Mouse (Mus musculus): ENCODE data around the gene Exoc8. TPM values are rescaled to one million over a fixed set of nuclear protein-coding genes. Genes with fewer than 3 reads are reported as not detected.

Exoc8 gene
- polyA plus RNA-seq (2014; fragmentation: Nextera tagmentation; extraction: Ambion mirVana) = 13.0 and 13.2 TPM in 2 replicates

- H3K4me2 ChIP-seq (ENCODE audit: low read length) = peak within 1 kb of the TSS; percentile 96
- H3K9me3 ChIP-seq (ENCODE audit: control insufficient read depth, low read length) = no peaks in the 10 kb centered on the region
- no peaks in the 10 kb centered on the region for H3K27me3 ChIP-seq (ENCODE audit: control insufficient read depth, insufficient read depth, low read length)
- ATAC-seq (ENCODE audit: low FRiP score, low TSS enrichment) = peak; percentile 92
- under 1% methylated on average over 114 of the region's 114 CpGs for WGBS
- peak within 1 kb of the TSS; percentile 83 for H3K27ac ChIP-seq (replicated peaks; ENCODE audit: low read depth, low read length)
- H3K9ac ChIP-seq (replicated peaks; ENCODE audit: low read length) = peak within 1 kb of the TSS; percentile 79
- peak; percentile 99 for DNase-seq
- H3K36me3 ChIP-seq (ENCODE audit: control insufficient read depth, insufficient read depth, low read length) = peaks cover 55% of the 10 kb centered on the region
- H3K4me1 ChIP-seq (ENCODE audit: control insufficient read depth, insufficient read depth, low read length) = peaks cover 24% of the 10 kb centered on the region
- peak within 1 kb of the TSS; percentile 85 for H3K4me3 ChIP-seq (replicated peaks; ENCODE audit: low read depth, low read length)
These were observed at the start of gene Exoc8, which contains the start of gene Sprtn for GRCm38 (mm10) chr8:124897386-124898250. Gene Exoc8 (minus strand): TSS chr8:124897705. Gene Sprtn (plus strand): TSS chr8:124897886.

GRCm38 (mm10) chr8:124944406-124944805, 46.9 kb upstream of the Exoc8 start:
- Histone ChIP-seq H3K27me3 (ENCODE audit: control insufficient read depth, insufficient read depth, low read length) (no peaks in the 10 kb centered on the region), H3K9me3 (ENCODE audit: control insufficient read depth, low read length) (no peaks in the 10 kb centered on the region), H3K4me2 (ENCODE audit: low read length) (no peak overlapping the region), H3K4me3 (replicated peaks; ENCODE audit: low read depth, low read length) (no peak overlapping the region), H3K27ac (replicated peaks; ENCODE audit: low read depth, low read length) (no peak overlapping the region), H3K36me3 (ENCODE audit: control insufficient read depth, insufficient read depth, low read length) (peaks cover 10% of the 10 kb centered on the region; the same call in 1 of the 2 replicates), H3K4me1 (ENCODE audit: control insufficient read depth, insufficient read depth, low read length) (peaks cover 27% of the 10 kb centered on the region), H3K9ac (replicated peaks; ENCODE audit: low read length) (0 out of 2 replicates have a peak overlapping the region, but pooled peaks have one; percentile 1)
- DNase-seq = no peak
- 62% methylated on average over 7 of the region's 7 CpGs for WGBS
- ATAC-seq (ENCODE audit: low FRiP score, low TSS enrichment) = no peak

DNA sequence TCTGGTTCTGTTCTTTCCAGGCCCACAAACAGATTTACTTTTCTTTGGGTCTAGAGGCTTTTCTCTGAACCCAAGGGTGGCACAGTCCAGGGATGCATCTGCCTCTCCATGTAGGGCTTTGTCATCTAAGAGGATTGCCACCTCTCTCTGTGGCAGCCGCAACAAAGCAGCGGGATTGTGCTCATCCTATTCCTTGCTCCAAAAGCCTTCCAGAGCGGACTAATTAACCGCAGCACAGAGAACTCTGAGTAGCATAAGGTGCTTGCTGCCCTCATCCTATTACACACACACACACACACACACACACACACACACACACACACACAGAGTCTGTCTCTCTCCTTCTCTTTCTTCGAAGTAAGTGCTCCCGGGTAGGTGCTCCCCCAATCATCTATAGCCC, 46.3 kb upstream of the Exoc8 start:
- Histone ChIP-seq H3K36me3 (ENCODE audit: control insufficient read depth, insufficient read depth, low read length) (peaks cover 16% of the 10 kb centered on the region), H3K4me2 (ENCODE audit: low read length) (no peak overlapping the region), H3K9ac (replicated peaks; ENCODE audit: low read length) (no peak overlapping the region), H3K4me3 (replicated peaks; ENCODE audit: low read depth, low read length) (no peak overlapping the region), H3K4me1 (ENCODE audit: control insufficient read depth, insufficient read depth, low read length) (peaks cover 27% of the 10 kb centered on the region), H3K9me3 (ENCODE audit: control insufficient read depth, low read length) (no peaks in the 10 kb centered on the region), H3K27me3 (ENCODE audit: control insufficient read depth, insufficient read depth, low read length) (no peaks in the 10 kb centered on the region), H3K27ac (replicated peaks; ENCODE audit: low read depth, low read length) (no peak overlapping the region)
- no peak for DNase-seq
- 79% methylated on average over 6 of the region's 6 CpGs for WGBS
- ATAC-seq (ENCODE audit: low FRiP score, low TSS enrichment) = no peak

DNA sequence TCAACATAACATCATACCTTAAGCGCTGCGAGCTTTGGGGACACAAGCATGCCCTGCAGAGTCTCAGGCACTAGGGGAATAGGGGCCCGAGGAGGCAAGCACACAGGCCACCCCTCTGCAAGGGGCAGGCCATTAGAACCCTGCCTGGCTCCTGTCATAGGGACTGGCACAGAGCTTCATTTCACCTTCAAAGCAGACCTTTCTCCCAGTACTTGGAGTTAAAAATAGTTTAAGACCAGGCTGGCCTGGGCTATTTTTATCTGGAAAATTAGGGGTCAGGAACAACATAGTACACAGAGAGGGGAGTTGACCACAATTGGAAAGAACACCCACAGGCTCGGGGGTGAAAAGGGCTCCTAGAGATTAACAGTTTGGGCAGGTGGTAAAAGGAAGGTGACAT, 39.8 kb upstream of the Exoc8 start:
- Histone ChIP-seq H3K9ac (replicated peaks; ENCODE audit: low read length) (no peak overlapping the region), H3K4me2 (ENCODE audit: low read length) (no peak overlapping the region), H3K9me3 (ENCODE audit: control insufficient read depth, low read length) (no peaks in the 10 kb centered on the region), H3K4me1 (ENCODE audit: control insufficient read depth, insufficient read depth, low read length) (no peaks in the 10 kb centered on the region), H3K27ac (replicated peaks; ENCODE audit: low read depth, low read length) (no peak overlapping the region), H3K36me3 (ENCODE audit: control insufficient read depth, insufficient read depth, low read length) (peaks cover 19% of the 10 kb centered on the region), H3K27me3 (ENCODE audit: control insufficient read depth, insufficient read depth, low read length) (no peaks in the 10 kb centered on the region), H3K4me3 (replicated peaks; ENCODE audit: low read depth, low read length) (no peak overlapping the region)
- no peak for DNase-seq
- no peak for ATAC-seq (ENCODE audit: low FRiP score, low TSS enrichment)
- WGBS = 97% methylated on average over 4 of the region's 4 CpGs

DNA sequence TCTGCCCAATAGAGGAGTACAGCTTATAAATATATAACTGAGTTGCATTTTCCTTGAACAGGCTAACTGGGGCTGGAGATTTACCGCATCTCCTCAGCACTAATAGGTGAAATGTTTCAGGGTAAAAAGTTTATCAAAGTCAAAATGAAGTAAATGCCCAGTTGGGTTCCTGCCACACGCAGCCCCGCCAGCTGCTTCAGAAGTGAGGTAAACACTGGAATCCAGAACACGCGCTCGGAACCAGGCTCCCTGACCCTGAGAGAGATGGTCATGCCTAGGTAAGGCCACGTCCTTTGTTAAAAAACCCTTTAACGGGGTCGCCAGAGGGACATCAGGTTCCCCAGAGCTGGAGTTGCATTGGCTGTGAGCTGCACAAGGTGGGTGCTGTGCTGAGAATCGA, 39.2 kb upstream of the Exoc8 start:
- DNase-seq (no peak), ATAC-seq (ENCODE audit: low FRiP score, low TSS enrichment) (no peak)
- no peaks in the 10 kb centered on the region for H3K4me1 ChIP-seq (ENCODE audit: control insufficient read depth, insufficient read depth, low read length)
- no peak overlapping the region for H3K4me3 ChIP-seq (replicated peaks; ENCODE audit: low read depth, low read length)
- peaks cover 19% of the 10 kb centered on the region for H3K36me3 ChIP-seq (ENCODE audit: control insufficient read depth, insufficient read depth, low read length)
- H3K4me2 ChIP-seq (ENCODE audit: low read length) = no peak overlapping the region
- H3K27ac ChIP-seq (replicated peaks; ENCODE audit: low read depth, low read length) = no peak overlapping the region
- no peak overlapping the region for H3K9ac ChIP-seq (replicated peaks; ENCODE audit: low read length)
- WGBS = over 99% methylated on average over 10 of the region's 10 CpGs
- no peaks in the 10 kb centered on the region for H3K9me3 ChIP-seq (ENCODE audit: control insufficient read depth, low read length)
- no peaks in the 10 kb centered on the region for H3K27me3 ChIP-seq (ENCODE audit: control insufficient read depth, insufficient read depth, low read length)

- ATAC-seq (ENCODE audit: low FRiP score, low TSS enrichment) (no peak), DNase-seq (no peak)
- Histone ChIP-seq H3K9me3 (ENCODE audit: control insufficient read depth, low read length) (no peaks in the 10 kb centered on the region), H3K36me3 (ENCODE audit: control insufficient read depth, insufficient read depth, low read length) (peaks cover 13% of the 10 kb centered on the region), H3K9ac (replicated peaks; ENCODE audit: low read length) (no peak overlapping the region), H3K27me3 (ENCODE audit: control insufficient read depth, insufficient read depth, low read length) (no peaks in the 10 kb centered on the region), H3K27ac (replicated peaks; ENCODE audit: low read depth, low read length) (no peak overlapping the region), H3K4me1 (ENCODE audit: control insufficient read depth, insufficient read depth, low read length) (no peaks in the 10 kb centered on the region), H3K4me2 (ENCODE audit: low read length) (no peak overlapping the region), H3K4me3 (replicated peaks; ENCODE audit: low read depth, low read length) (no peak overlapping the region)
- WGBS = 89% methylated on average over 5 of the region's 5 CpGs
These were observed 37.6 kb upstream of the Exoc8 start for GRCm38 (mm10) chr8:124935116-124935515.

GRCm38 (mm10) chr8:124932435-124932834, 34.9 kb upstream of the Exoc8 start:
- Histone ChIP-seq H3K9ac (replicated peaks; ENCODE audit: low read length) (no peak overlapping the region), H3K9me3 (ENCODE audit: control insufficient read depth, low read length) (no peaks in the 10 kb centered on the region), H3K27me3 (ENCODE audit: control insufficient read depth, insufficient read depth, low read length) (no peaks in the 10 kb centered on the region), H3K27ac (replicated peaks; ENCODE audit: low read depth, low read length) (no peak overlapping the region), H3K36me3 (ENCODE audit: control insufficient read depth, insufficient read depth, low read length) (no peaks in the 10 kb centered on the region), H3K4me3 (replicated peaks; ENCODE audit: low read depth, low read length) (no peak overlapping the region), H3K4me2 (ENCODE audit: low read length) (no peak overlapping the region), H3K4me1 (ENCODE audit: control insufficient read depth, insufficient read depth, low read length) (no peaks in the 10 kb centered on the region)
- ATAC-seq (ENCODE audit: low FRiP score, low TSS enrichment) = no peak
- no peak for DNase-seq
- 88% methylated on average over 3 of the region's 3 CpGs for WGBS

DNA sequence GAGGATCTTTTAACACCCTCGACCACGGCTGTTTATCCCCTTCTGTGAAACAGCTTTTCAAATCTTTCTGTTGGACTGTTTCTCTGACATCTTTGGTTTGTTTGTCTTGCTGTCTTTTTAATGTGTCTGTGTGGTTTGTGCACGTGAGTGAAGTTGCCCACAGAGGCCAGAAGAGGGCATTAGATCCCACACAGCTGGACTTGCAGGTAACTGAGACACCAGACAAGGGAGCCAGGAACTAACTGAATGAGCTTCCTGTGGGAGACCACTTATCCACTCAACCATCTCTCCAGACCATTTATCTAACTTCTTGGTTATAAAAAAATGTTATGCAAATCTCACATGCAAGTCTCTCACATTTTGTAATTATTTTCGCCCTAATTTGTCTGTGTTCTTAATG, 33.1 kb upstream of the Exoc8 start:
- H3K4me3 ChIP-seq (replicated peaks; ENCODE audit: low read depth, low read length) = no peak overlapping the region
- WGBS = 82% methylated on average over 4 of the region's 4 CpGs
- H3K4me1 ChIP-seq (ENCODE audit: control insufficient read depth, insufficient read depth, low read length) = no peaks in the 10 kb centered on the region
- no peak overlapping the region for H3K9ac ChIP-seq (replicated peaks; ENCODE audit: low read length)
- DNase-seq = no peak
- no peak overlapping the region for H3K27ac ChIP-seq (replicated peaks; ENCODE audit: low read depth, low read length)
- no peaks in the 10 kb centered on the region for H3K27me3 ChIP-seq (ENCODE audit: control insufficient read depth, insufficient read depth, low read length)
- H3K4me2 ChIP-seq (ENCODE audit: low read length) = no peak overlapping the region
- H3K36me3 ChIP-seq (ENCODE audit: control insufficient read depth, insufficient read depth, low read length) = no peaks in the 10 kb centered on the region
- H3K9me3 ChIP-seq (ENCODE audit: control insufficient read depth, low read length) = no peaks in the 10 kb centered on the region
- no peak for ATAC-seq (ENCODE audit: low FRiP score, low TSS enrichment)

GRCm38 (mm10) chr8:124930086-124930485, 32.6 kb upstream of the Exoc8 start:
- Histone ChIP-seq H3K27ac (replicated peaks; ENCODE audit: low read depth, low read length) (no peak overlapping the region), H3K4me2 (ENCODE audit: low read length) (no peak overlapping the region), H3K9me3 (ENCODE audit: control insufficient read depth, low read length) (no peaks in the 10 kb centered on the region), H3K9ac (replicated peaks; ENCODE audit: low read length) (no peak overlapping the region), H3K36me3 (ENCODE audit: control insufficient read depth, insufficient read depth, low read length) (no peaks in the 10 kb centered on the region), H3K4me3 (replicated peaks; ENCODE audit: low read depth, low read length) (no peak overlapping the region), H3K4me1 (ENCODE audit: control insufficient read depth, insufficient read depth, low read length) (no peaks in the 10 kb centered on the region), H3K27me3 (ENCODE audit: control insufficient read depth, insufficient read depth, low read length) (no peaks in the 10 kb centered on the region)
- ATAC-seq (ENCODE audit: low FRiP score, low TSS enrichment) (no peak), DNase-seq (no peak)
- 96% methylated on average over 13 of the region's 13 CpGs for WGBS

All from midbrain, embryonic 14.5 days (tissue).